Mouse (Mus musculus): ENCODE measurements around the gene Olfr774.
"Not testable (repeated sequence)": the region's sequence is repeated elsewhere in the genome, so short reads cannot be mapped to it uniquely, and the experiment has no call there.

The Olfr774 gene

GRCm38 (mm10) chr10:129235904-129236303 is at the start of gene Olfr774:
Gene Olfr774 (plus strand): TSS chr10:129236204.
- DNase-seq (ENCODE audit: low spot score in 2 of 2) = no peak

- DNase-seq (ENCODE audit: low spot score in 2 of 2) = not testable (repeated sequence)
Observed at GRCm38 (mm10) chr10:129187319-129187718, 48.7 kb upstream of the Olfr774 start, which contains the start of gene Olfr773. Gene Olfr773 (minus strand): TSS chr10:129187419.

- DNase-seq (ENCODE audit: low spot score in 2 of 2) = no peak
Observed at GRCm38 (mm10) chr10:129230737-129231136, 5.3 kb upstream of the Olfr774 start.

DNA sequence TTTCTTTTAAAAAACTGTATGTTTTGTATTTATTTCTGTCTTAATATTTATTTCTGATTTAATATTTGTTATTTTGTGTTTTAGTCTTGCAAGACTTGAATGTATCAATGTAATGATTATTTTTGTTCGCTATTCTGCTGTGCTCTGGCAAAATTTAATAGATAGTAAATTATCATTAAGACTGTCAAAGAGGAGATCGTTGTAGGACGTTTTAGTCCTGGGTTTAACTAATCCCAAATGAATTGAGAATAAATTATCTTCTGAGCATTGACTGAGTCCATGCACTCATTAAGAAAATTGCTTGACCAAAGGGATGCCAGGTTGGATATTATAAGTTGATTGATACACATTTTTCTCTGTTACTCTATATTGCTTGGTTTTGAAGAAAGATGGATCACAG is 12.1 kb downstream of the Olfr774 start, which contains the start of gene Olfr775:
Gene Olfr775, plus strand, starts transcription at position 301 of the 400 bp plus-strand sequence.
- no peak for DNase-seq (ENCODE audit: low spot score in 2 of 2)

- DNase-seq (ENCODE audit: low spot score in 2 of 2) = no peak
Observed at GRCm38 (mm10) chr10:129258827-129259226, 22.8 kb downstream of the Olfr774 start, which contains the start of gene Olfr776. Gene Olfr776 (plus strand): TSS chr10:129259127.

DNA sequence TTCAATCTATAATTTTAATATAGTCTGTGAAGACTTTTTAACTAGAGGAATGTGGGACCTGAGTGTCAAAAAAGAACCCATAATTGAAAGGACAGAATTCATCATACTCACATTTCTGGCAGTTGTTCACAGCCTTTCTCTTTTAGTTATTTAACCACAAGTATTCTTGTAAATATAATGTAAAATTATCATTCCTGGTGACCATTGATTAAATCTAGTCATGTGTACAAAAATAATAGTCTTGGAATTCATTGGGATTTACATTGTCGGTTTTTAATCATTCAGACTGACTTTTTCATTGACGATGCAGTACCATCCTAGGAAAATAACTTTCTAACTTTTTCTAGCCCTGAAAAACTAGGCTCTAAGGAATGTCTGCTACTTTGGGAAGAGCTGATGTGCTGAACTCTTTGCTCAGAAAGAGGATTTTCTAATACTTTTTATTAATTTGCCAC is 35.1 kb downstream of the Olfr774 start, which contains the start of gene Olfr777:
Gene Olfr777, minus strand, starts transcription at position 405 of the 455 bp plus-strand sequence.
- no peak for DNase-seq (ENCODE audit: low spot score in 2 of 2)

Data from natural killer cell, adult 2 months (primary cell).